Mouse (Mus musculus) heart, embryonic 11.5 days (tissue): ENCODE results near the gene Kcnh8. TPM values are rescaled to one million over a fixed set of nuclear protein-coding genes. Genes with fewer than 3 reads are reported as not detected.

Source experiments
- ATAC-seq: fragments of 200-750 bp; cut with Nextera tagmentation; replicated peaks from 2 replicates; pipeline ENCODE4 v1.8.0; 2017; ENCODE audit warnings: moderate library complexity; ENCODE audit not compliant: insufficient number of reproducible peaks, low FRiP score, low TSS enrichment
- H3K27ac ChIP-seq: fragments of 300-500 bp; sonication (generic); 2 replicates; pipeline ENCODE4 v1.5.1; 2014; ENCODE audit warnings: mild to moderate bottlenecking, low read depth, low read length
- H3K27me3 ChIP-seq: fragments of 300-500 bp; sonication (generic); 2 replicates; pipeline ENCODE4 v1.6.1; 2014; ENCODE audit warnings: mild to moderate bottlenecking, low read length, mixed read lengths; ENCODE audit not compliant: control insufficient read depth, insufficient read depth
- H3K36me3 ChIP-seq: fragments of 300-500 bp; sonication (generic); 2 replicates; pipeline ENCODE4 v1.6.1; 2014; ENCODE audit warnings: mild to moderate bottlenecking, low read length, moderate library complexity, mixed read lengths; ENCODE audit not compliant: control insufficient read depth, insufficient read depth
- H3K4me1 ChIP-seq: fragments of 300-500 bp; sonication (generic); 2 replicates; pipeline ENCODE4 v1.6.1; 2014; ENCODE audit warnings: low read length; ENCODE audit not compliant: control insufficient read depth, insufficient read depth
- H3K4me2 ChIP-seq: fragments of 300-500 bp; sonication (generic); 2 replicates; pipeline ENCODE4 v1.6.1; 2014; ENCODE audit warnings: mild to moderate bottlenecking, moderate library complexity
- H3K4me3 ChIP-seq: fragments of 300-500 bp; sonication (generic); 2 replicates; pipeline ENCODE4 v1.5.1; 2014; ENCODE audit warnings: low read depth, low read length
- H3K9ac ChIP-seq: fragments of 300-500 bp; sonication (generic); 2 replicates; pipeline ENCODE4 v1.6.1; 2014; ENCODE audit warnings: mild to moderate bottlenecking, low read depth, low read length, moderate library complexity
- H3K9me3 ChIP-seq: fragments of 300-500 bp; sonication (generic); replicated peaks from 2 replicates; pipeline ENCODE4 v1.6.1; 2016; ENCODE audit warnings: low read length; ENCODE audit not compliant: control insufficient read depth
- WGBS: fragments of 180-500 bp; shearing (Covaris S2); extraction: QIAGEN DNeasy Blood & Tissue Kit; methylation state at CpG from one replicate; pipeline ENCODE4 v1.1.7; 2014; ENCODE audit not compliant: insufficient replicate concordance; 5-methylcytosine and 5-hydroxymethylcytosine counted together
- polyA plus RNA-seq: library from polyadenylated mRNA; unstranded; fragments of >200 nt; fragmentation: Nextera tagmentation; extraction: Ambion mirVana; gene quantifications from 2 replicates; pipeline ENCODE4 v1.2.1, GENCODE M21; 2014

Gene Kcnh8
- not detected in 2 replicates for polyA plus RNA-seq

GRCm38 (mm10) chr17:52602093-52602780, at the start of gene Kcnh8:
Gene Kcnh8, plus strand, starts transcription at chr17:52602709.
- 0 out of 2 replicates have a peak, but pooled peaks cover 4% of the 10 kb centered on the region for H3K4me1 ChIP-seq
- peak within 1 kb of the TSS; percentile 73 for H3K4me2 ChIP-seq
- H3K9ac ChIP-seq: no peak within 1 kb of the TSS
- ATAC-seq: no peak
- H3K27me3 ChIP-seq: peaks cover 27% of the 10 kb centered on the region
- no peaks in the 10 kb centered on the region for H3K9me3 ChIP-seq
- no peaks in the 10 kb centered on the region for H3K36me3 ChIP-seq
- no peak within 1 kb of the TSS for H3K27ac ChIP-seq
- WGBS: 3% methylated on average over 40 of the region's 40 CpGs
- H3K4me3 ChIP-seq: peak within 1 kb of the TSS; percentile 44

- Histone ChIP-seq H3K9me3 (no peaks in the 10 kb centered on the region), H3K4me3 (no peak overlapping the region), H3K27ac (no peak overlapping the region), H3K27me3 (no peaks in the 10 kb centered on the region), H3K4me2 (peak overlapping the region; percentile 31; the same call in 1 of the 2 replicates), H3K4me1 (no peaks in the 10 kb centered on the region), H3K9ac (no peak overlapping the region), H3K36me3 (no peaks in the 10 kb centered on the region)
- WGBS: 27% methylated on average over 13 of the region's 13 CpGs
- 0 out of 2 replicates have a peak, but pooled peaks have one; percentile 35 for ATAC-seq
Measured at GRCm38 (mm10) chr17:52559961-52560720, 42.4 kb upstream of the Kcnh8 start.

- H3K9ac ChIP-seq: no peak overlapping the region
- no peak overlapping the region for H3K4me3 ChIP-seq
- H3K27me3 ChIP-seq: no peaks in the 10 kb centered on the region
- WGBS: 46% methylated on average over 4 of the region's 4 CpGs
- ATAC-seq: no peak
- no peak overlapping the region for H3K27ac ChIP-seq
- no peaks in the 10 kb centered on the region for H3K4me1 ChIP-seq
- H3K4me2 ChIP-seq: no peak overlapping the region
- no peaks in the 10 kb centered on the region for H3K9me3 ChIP-seq
- no peaks in the 10 kb centered on the region for H3K36me3 ChIP-seq
Measured at GRCm38 (mm10) chr17:52565467-52566155, 36.9 kb upstream of the Kcnh8 start.

- H3K9me3 ChIP-seq: no peaks in the 10 kb centered on the region
- WGBS: 64% methylated on average over 4 of the region's 4 CpGs
- no peak overlapping the region for H3K27ac ChIP-seq
- H3K4me2 ChIP-seq: no peak overlapping the region
- no peaks in the 10 kb centered on the region for H3K36me3 ChIP-seq
- H3K4me1 ChIP-seq: no peaks in the 10 kb centered on the region
- H3K9ac ChIP-seq: no peak overlapping the region
- ATAC-seq: no peak
- H3K4me3 ChIP-seq: no peak overlapping the region
- H3K27me3 ChIP-seq: no peaks in the 10 kb centered on the region
Measured at GRCm38 (mm10) chr17:52569584-52570270, 32.8 kb upstream of the Kcnh8 start.

GRCm38 (mm10) chr17:52572229-52572628, 30.3 kb upstream of the Kcnh8 start:
- H3K4me1 ChIP-seq: no peaks in the 10 kb centered on the region
- H3K4me2 ChIP-seq: no peak overlapping the region
- no peak overlapping the region for H3K9ac ChIP-seq
- H3K4me3 ChIP-seq: no peak overlapping the region
- 75% methylated on average over 4 of the region's 4 CpGs for WGBS
- no peak for ATAC-seq
- no peaks in the 10 kb centered on the region for H3K36me3 ChIP-seq
- H3K9me3 ChIP-seq: no peaks in the 10 kb centered on the region
- no peak overlapping the region for H3K27ac ChIP-seq
- H3K27me3 ChIP-seq: no peaks in the 10 kb centered on the region

- H3K4me3 ChIP-seq: no peak overlapping the region
Measured at GRCm38 (mm10) chr17:52591503-52592194, 10.9 kb upstream of the Kcnh8 start.

GRCm38 (mm10) chr17:52599141-52599540, 3.4 kb upstream of the Kcnh8 start:
- Histone ChIP-seq H3K36me3 (no peaks in the 10 kb centered on the region), H3K27me3 (peaks cover 27% of the 10 kb centered on the region)

More at GRCm38 (mm10) chr17:52591503-52592194, 10.9 kb upstream of the Kcnh8 start:
- Histone ChIP-seq H3K36me3 (no peaks in the 10 kb centered on the region), H3K4me1 (no peaks in the 10 kb centered on the region), H3K4me2 (no peak overlapping the region), H3K9ac (no peak overlapping the region), H3K27ac (no peak overlapping the region), H3K9me3 (no peaks in the 10 kb centered on the region), H3K27me3 (no peaks in the 10 kb centered on the region)
- ATAC-seq: no peak
- 70% methylated on average over 5 of the region's 5 CpGs for WGBS

More at GRCm38 (mm10) chr17:52599141-52599540, 3.4 kb upstream of the Kcnh8 start:
- no peak overlapping the region for H3K27ac ChIP-seq
- no peak overlapping the region for H3K4me2 ChIP-seq
- WGBS: 70% methylated on average over 3 of the region's 3 CpGs
- no peak overlapping the region for H3K4me3 ChIP-seq
- H3K9me3 ChIP-seq: no peaks in the 10 kb centered on the region
- no peak for ATAC-seq
- 0 out of 2 replicates have a peak, but pooled peaks cover 4% of the 10 kb centered on the region for H3K4me1 ChIP-seq
- H3K9ac ChIP-seq: no peak overlapping the region
